Mouse (Mus musculus) neural tube, embryonic 14.5 days (tissue): ENCODE measurements around the gene Rcor1. TPM values are rescaled to one million over a fixed set of nuclear protein-coding genes. Genes with fewer than 3 reads are reported as not detected.

ENCODE experiments used
- ATAC-seq: fragments of 200-750 bp; cut with Nextera tagmentation; 2 replicates; pipeline ENCODE4 v1.8.0; 2017; ENCODE audit warnings: low read depth, mild to moderate bottlenecking, moderate TSS enrichment, moderate library complexity
- H3K27ac ChIP-seq: fragments of 300-500 bp; sonication (generic); 2 replicates; pipeline ENCODE4 v1.5.1; 2014; ENCODE audit warnings: low read depth, mild to moderate bottlenecking, control low read depth, low read length, moderate library complexity, mixed read lengths
- H3K27me3 ChIP-seq: fragments of 300-500 bp; sonication (generic); 2 replicates; pipeline ENCODE4 v1.6.1; 2014; ENCODE audit warnings: low read length; ENCODE audit not compliant: control insufficient read depth, insufficient read depth
- H3K36me3 ChIP-seq: fragments of 300-500 bp; sonication (generic); 2 replicates; pipeline ENCODE4 v1.6.1; 2014; ENCODE audit warnings: low read length, mixed read lengths; ENCODE audit not compliant: control insufficient read depth, insufficient read depth
- H3K4me1 ChIP-seq: fragments of 300-500 bp; sonication (generic); 2 replicates; pipeline ENCODE4 v1.6.1; 2014; ENCODE audit warnings: low read length; ENCODE audit not compliant: control insufficient read depth, insufficient read depth
- H3K4me2 ChIP-seq: fragments of 300-500 bp; sonication (generic); 2 replicates; pipeline ENCODE4 v1.6.1; 2014; ENCODE audit warnings: mild to moderate bottlenecking, low read depth, low read length, control low read depth
- H3K4me3 ChIP-seq: fragments of 300-500 bp; sonication (generic); 2 replicates; pipeline ENCODE4 v1.5.1; 2014; ENCODE audit warnings: low read depth, low read length, control low read depth, mixed read lengths
- H3K9ac ChIP-seq: fragments of 300-500 bp; sonication (generic); replicated peaks from 2 replicates; pipeline ENCODE4 v1.6.1; 2014; ENCODE audit warnings: low read depth, mild to moderate bottlenecking, control low read depth, low read length, mixed read lengths
- H3K9me3 ChIP-seq: fragments of 300-500 bp; sonication (generic); 2 replicates; pipeline ENCODE4 v1.6.1; 2016; ENCODE audit warnings: low read length; ENCODE audit not compliant: control insufficient read depth
- WGBS: fragments of 180-500 bp; shearing (Covaris S2); extraction: QIAGEN DNeasy Blood & Tissue Kit; methylation state at CpG from one replicate; pipeline ENCODE4 v1.1.7; 2014; 5-methylcytosine and 5-hydroxymethylcytosine counted together
- polyA plus RNA-seq: library from polyadenylated mRNA; unstranded; fragments of >200 nt; fragmentation: Nextera tagmentation; extraction: Ambion mirVana; gene quantifications from 2 replicates; pipeline ENCODE4 v1.2.1, GENCODE M21; 2014

The Rcor1 gene
- 7.4 and 9.1 TPM in 2 replicates for polyA plus RNA-seq

DNA sequence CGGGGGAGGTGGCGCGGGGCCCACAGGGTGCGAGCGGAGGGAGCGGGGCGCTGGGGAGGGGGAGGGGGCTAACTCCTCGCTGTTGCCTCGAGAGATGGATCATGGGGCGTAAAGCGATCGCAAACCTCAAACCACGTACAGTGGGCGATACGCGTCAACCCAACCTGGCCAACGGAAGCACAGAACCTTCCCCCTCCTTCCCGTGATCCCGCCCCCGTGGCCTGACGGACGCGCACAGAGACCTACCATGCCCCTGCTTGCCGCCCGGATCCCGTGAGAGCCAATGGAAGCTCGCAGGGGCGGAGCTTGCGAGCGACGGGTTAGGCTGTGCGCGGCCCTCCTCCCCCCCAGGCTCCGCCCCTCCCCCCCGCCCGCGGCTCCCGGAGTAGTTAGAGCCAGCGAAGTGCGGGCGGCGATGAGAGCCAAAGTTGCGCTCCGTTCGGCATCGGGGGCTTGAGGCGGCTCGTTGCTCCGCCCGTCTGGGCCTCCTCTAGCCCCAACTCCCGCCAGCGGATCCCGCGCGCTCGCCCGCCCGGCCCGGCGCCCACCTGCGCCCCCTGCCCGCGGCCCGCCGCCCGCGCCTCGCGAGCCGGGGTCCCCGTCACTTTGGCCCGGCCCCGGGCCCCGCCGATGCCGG, at the start of gene Rcor1:
Gene Rcor1 (plus strand): TSS at position 376 of the 637 bp plus-strand sequence.
- Histone ChIP-seq H3K4me2 (peak within 1 kb of the TSS; percentile 92), H3K9me3 (no peaks in the 10 kb centered on the region), H3K36me3 (no peaks in the 10 kb centered on the region), H3K4me3 (peak within 1 kb of the TSS; percentile 96), H3K9ac (peak within 1 kb of the TSS; percentile 77), H3K27ac (peak within 1 kb of the TSS; percentile 98), H3K27me3 (peaks cover 2% of the 10 kb centered on the region; the same call in 1 of the 2 replicates), H3K4me1 (peaks cover 10% of the 10 kb centered on the region; the same call in 1 of the 2 replicates)
- ATAC-seq = peak; percentile 98
- WGBS = under 1% methylated on average over 55 of the region's 76 CpGs

GRCm38 (mm10) chr12:110989409-110989808, 49.7 kb upstream of the Rcor1 start:
- WGBS = 93% methylated on average over 3 of the region's 3 CpGs

GRCm38 (mm10) chr12:110990500-110990899, 48.7 kb upstream of the Rcor1 start:
- Histone ChIP-seq H3K4me1 (no peaks in the 10 kb centered on the region), H3K27ac (no peak overlapping the region), H3K9me3 (no peaks in the 10 kb centered on the region), H3K36me3 (no peaks in the 10 kb centered on the region), H3K4me3 (no peak overlapping the region), H3K27me3 (no peaks in the 10 kb centered on the region), H3K9ac (no peak overlapping the region), H3K4me2 (no peak overlapping the region)
- no peak for ATAC-seq
- 91% methylated on average over 7 of the region's 7 CpGs for WGBS

More at GRCm38 (mm10) chr12:110989409-110989808, 49.7 kb upstream of the Rcor1 start:
- Histone ChIP-seq H3K9ac (no peak overlapping the region), H3K27ac (no peak overlapping the region), H3K27me3 (no peaks in the 10 kb centered on the region), H3K4me2 (no peak overlapping the region), H3K4me3 (no peak overlapping the region), H3K9me3 (no peaks in the 10 kb centered on the region), H3K4me1 (no peaks in the 10 kb centered on the region), H3K36me3 (no peaks in the 10 kb centered on the region)
- ATAC-seq = no peak

DNA sequence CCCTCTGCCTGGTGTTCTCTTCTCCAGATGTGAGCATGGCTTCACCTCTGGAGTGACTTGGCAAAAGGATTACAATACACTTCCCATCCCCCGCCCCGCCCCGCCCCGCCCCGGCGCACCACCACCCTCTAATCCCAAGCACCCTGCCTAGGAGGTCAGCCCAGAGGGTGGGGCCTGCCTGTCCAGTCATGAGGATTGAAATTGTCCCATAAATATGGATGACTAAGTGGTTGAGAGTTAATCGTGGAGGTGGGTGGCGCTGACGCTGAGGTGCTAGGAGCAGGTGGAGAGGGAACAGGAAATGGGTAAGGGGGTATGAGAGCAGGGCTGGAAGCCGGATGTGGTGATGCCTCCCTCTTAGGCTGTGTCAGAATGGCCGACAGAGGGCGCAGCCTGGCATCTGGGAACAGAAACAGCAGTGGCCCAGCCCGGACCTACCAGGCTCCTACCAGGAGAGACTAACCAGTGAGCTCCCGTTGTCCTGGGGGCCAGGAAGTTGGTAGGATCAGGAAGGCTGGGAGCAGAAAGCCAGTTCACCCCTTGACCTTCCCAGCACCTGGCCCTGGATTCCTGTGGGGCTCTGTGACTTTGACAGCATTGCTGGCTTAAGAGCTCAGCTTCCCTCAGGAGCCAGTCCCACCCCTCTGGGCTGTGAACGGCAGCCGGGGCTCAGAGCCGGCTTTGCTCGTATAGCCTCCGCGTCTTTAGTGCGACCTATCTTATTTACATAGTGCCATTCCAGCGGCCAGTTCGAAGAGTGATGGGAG, 47.6 kb upstream of the Rcor1 start:
- Histone ChIP-seq H3K9me3 (no peaks in the 10 kb centered on the region), H3K9ac (no peak overlapping the region), H3K4me3 (peak overlapping the region; percentile 38), H3K4me2 (peak overlapping the region; percentile 53), H3K36me3 (no peaks in the 10 kb centered on the region), H3K4me1 (no peaks in the 10 kb centered on the region), H3K27ac (no peak overlapping the region), H3K27me3 (no peaks in the 10 kb centered on the region)
- ATAC-seq = peak; percentile 89
- WGBS = 3% methylated on average over 23 of the region's 23 CpGs

DNA sequence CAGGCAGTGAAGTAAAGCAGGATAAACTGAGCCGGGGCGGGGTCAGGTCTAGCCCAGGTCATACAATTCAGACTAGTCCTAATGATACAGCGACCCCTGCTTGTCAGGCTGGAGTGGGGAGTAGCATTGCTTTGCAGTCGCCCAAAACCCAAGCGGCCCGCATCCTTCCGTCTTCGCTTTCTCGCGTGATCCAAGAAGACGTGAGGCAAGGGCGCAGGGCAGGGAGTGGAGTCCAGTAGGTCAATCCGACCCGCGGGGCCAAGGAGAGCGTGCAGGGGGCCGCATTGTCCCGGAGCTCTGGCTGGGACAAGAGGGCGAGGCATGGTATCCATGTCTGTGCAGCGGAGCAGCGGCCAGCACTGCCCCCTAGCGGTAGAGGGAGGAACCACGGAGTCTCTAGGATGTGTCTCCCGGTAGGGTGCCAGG, 47.0 kb upstream of the Rcor1 start:
- Histone ChIP-seq H3K36me3 (no peaks in the 10 kb centered on the region), H3K4me1 (no peaks in the 10 kb centered on the region), H3K4me3 (peak overlapping the region; percentile 38), H3K27me3 (no peaks in the 10 kb centered on the region), H3K9ac (peak overlapping the region; percentile 28; the same call in 1 of the 2 replicates), H3K27ac (no peak overlapping the region), H3K9me3 (no peaks in the 10 kb centered on the region), H3K4me2 (peak overlapping the region; percentile 53)
- WGBS = under 1% methylated on average over 24 of the region's 24 CpGs
- peak; percentile 85 for ATAC-seq

DNA sequence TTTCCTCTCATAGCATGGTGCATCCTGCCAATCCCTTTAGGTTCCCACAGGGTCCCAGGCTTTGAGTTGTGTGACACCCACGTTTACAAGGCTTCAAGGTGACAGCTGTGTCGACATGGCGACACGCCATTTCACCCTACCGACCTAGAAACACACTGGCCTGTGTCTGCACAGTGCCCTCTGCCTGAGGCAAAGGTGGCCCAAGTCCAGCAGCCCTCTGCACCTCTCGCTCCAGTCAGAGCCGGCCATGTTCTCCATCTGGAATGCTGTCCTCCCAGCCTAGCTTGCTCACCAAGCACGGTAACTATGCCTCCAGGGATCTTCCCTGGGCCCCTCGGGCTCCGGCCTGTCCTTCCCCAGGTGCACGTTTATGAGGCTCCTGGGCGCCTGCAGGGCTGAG, 46.4 kb upstream of the Rcor1 start:
- Histone ChIP-seq H3K27me3 (no peaks in the 10 kb centered on the region), H3K9ac (no peak overlapping the region), H3K9me3 (no peaks in the 10 kb centered on the region), H3K27ac (no peak overlapping the region), H3K4me1 (no peaks in the 10 kb centered on the region), H3K36me3 (no peaks in the 10 kb centered on the region), H3K4me2 (no peak overlapping the region), H3K4me3 (no peak overlapping the region)
- WGBS = 75% methylated on average over 12 of the region's 12 CpGs
- ATAC-seq = no peak

DNA sequence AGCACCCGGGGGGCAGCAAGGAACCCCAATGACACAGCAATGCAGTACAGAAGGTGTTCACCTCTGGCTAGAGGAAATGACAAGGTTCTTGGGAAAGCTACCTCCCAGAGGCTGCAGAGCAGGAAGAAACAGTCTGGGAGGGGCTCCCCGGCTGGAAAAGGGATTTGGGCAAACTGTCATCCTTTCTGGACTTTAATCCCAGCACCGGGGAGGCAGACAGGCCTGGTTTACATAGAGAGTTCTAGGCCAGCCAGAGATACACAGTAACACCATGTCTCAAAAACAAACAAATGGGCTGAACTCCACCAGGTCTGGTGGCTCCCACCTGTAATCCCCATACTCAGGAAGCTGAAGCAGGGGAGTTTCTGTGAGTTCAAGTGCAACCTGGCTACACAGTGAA, 45.9 kb upstream of the Rcor1 start:
- H3K36me3 ChIP-seq = no peaks in the 10 kb centered on the region
- no peak for ATAC-seq
- H3K27me3 ChIP-seq = no peaks in the 10 kb centered on the region
- no peak overlapping the region for H3K9ac ChIP-seq
- H3K4me2 ChIP-seq = no peak overlapping the region
- H3K4me3 ChIP-seq = no peak overlapping the region
- H3K9me3 ChIP-seq = no peaks in the 10 kb centered on the region
- H3K4me1 ChIP-seq = no peaks in the 10 kb centered on the region
- no peak overlapping the region for H3K27ac ChIP-seq
- WGBS = 95% methylated on average over 3 of the region's 3 CpGs

DNA sequence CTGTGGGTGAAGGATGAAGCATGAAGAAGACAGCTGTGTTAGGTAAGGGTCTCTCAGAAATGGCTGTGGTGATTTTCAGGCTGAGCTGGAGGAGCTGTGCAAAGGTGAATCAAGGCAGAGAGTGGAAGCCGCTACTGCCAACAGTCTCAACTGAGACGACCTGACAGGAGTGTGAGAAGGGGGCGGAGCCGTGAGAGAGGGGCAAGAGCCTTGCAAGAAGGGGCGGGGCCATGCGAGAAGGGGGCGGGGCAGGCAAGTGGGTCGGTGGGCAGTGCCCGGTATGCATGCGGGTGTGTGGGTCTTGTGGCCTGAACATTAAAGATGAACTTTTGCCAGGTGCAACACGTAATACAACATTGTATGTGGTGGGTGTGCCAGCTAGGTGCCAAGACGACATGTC, 44.5 kb upstream of the Rcor1 start:
- ATAC-seq = no peak
- Histone ChIP-seq H3K4me3 (no peak overlapping the region), H3K4me2 (no peak overlapping the region), H3K9ac (no peak overlapping the region), H3K27me3 (no peaks in the 10 kb centered on the region), H3K27ac (no peak overlapping the region), H3K4me1 (no peaks in the 10 kb centered on the region), H3K9me3 (no peaks in the 10 kb centered on the region), H3K36me3 (no peaks in the 10 kb centered on the region)
- WGBS = 36% methylated on average over 12 of the region's 12 CpGs

DNA sequence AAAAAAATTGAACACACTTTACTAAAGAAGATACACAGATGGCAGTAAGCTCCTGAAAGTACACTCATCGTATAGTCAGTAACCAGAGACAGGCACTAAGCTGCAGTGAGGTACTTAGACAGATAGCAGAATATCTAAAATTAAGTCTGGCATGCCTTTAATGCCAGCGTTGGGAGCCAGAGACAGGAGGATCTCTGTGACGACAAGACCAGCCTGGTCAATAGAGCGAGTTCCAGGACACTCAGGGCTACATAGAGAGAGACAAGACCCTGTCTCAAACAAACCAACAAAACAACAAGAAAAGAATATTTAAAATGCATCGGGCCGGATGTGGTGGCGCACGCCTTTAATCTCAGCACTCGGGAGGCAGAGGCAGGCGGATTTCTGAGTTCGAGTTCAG, 41.1 kb upstream of the Rcor1 start:
- ATAC-seq = no peak
- Histone ChIP-seq H3K9me3 (no peaks in the 10 kb centered on the region), H3K9ac (no peak overlapping the region), H3K27ac (no peak overlapping the region), H3K27me3 (no peaks in the 10 kb centered on the region), H3K4me1 (no peaks in the 10 kb centered on the region), H3K4me2 (no peak overlapping the region), H3K4me3 (no peak overlapping the region), H3K36me3 (no peaks in the 10 kb centered on the region)
- 98% methylated on average over 11 of the region's 11 CpGs for WGBS
